Mouse (Mus musculus): ENCODE data around the gene Zar1l. TPM values are rescaled to one million over a fixed set of nuclear protein-coding genes. Genes with fewer than 3 reads are reported as not detected.

Gene Zar1l
- polyA plus RNA-seq (2015; fragmentation: Nextera tagmentation; extraction: Ambion mirVana), result not detected in 2 replicates

DNA sequence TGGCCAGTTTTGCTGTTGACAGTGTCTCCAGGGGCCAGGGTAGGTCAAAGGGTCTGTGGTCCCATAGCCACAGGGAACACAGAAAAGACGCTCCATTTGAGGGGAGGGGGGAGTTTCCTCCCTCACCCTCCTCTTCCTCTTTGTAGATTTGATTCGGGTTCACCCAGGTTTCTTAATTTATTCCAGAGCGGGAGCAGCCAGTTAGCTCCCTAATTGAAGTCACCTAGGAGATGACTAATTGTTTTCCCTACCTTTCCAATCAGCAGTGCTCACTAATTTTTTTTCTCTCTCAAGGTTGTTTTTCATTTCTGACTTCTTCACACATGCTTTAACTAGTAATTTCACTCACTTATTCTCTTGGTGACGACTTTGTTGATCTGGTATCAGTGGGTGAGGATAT is at the start of gene Zar1l:
Zar1l (minus strand) TSS at position 101 of the 400 bp plus-strand sequence.

DNA sequence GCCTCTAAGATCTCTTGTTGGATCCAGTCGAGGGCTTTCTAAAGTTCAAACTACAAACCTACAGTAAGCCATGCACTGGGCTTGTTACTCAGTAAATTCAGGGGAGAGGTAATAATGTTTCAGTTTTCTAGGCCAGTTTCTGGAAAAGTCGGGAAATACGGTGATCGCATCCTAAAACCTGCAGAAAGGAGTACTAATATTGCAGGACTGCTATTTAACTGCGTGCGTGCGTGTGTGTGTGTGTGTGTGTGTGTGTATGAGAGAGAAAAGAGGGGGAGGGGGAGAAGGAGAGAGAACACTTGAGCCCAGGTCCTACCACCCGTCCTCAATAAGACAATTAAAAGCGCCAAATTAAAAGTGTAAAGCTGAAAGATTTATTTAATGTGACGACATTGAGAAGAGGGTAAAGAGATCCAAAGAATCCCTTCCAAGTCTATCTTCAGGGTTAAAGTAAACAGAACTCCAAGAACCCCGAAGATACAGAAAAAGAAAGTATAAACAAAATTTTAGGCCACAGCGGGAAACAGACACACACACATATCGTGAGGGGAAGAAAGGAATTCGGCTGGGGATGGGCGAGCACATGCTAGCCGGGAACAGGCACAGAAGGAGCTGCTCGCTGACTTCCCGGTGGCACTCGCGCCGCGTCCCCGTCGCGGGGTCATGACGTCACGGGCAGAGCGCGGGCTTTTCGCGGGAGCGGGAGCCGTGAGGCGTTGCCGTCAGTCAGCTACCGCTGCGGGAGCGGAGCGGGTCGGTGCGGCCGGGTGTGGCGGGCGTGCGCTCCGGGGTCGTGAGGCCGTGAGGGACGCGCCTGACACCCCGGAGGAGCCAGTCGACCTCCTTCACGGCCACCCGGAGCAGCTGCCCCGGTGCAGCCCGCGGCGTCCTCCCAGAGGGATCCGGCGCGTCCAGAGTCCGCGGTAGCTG is 4.2 kb upstream of the Zar1l start, which contains the start of gene Brca2:
Brca2 (plus strand) TSS at position 694 of the 930 bp plus-strand sequence.

Other genes starting within 250 kb of the Zar1l start
- gene Brca2, start 4.5 kb upstream of the Zar1l start, polyA plus RNA-seq (2015; fragmentation: Nextera tagmentation; extraction: Ambion mirVana), result 9.4 and 11.1 TPM in 2 replicates
- 29.5 and 30.5 TPM in 2 replicates for gene N4bp2l1, start 79.0 kb upstream of the Zar1l start, polyA plus RNA-seq (2015; fragmentation: Nextera tagmentation; extraction: Ambion mirVana)
- 30.3 and 34.3 TPM in 2 replicates for gene N4bp2l2, start 148.0 kb upstream of the Zar1l start, polyA plus RNA-seq (2015; fragmentation: Nextera tagmentation; extraction: Ambion mirVana)
- gene Pds5b, start 155.6 kb upstream of the Zar1l start, polyA plus RNA-seq (2015; fragmentation: Nextera tagmentation; extraction: Ambion mirVana), result 25.1 and 26.0 TPM in 2 replicates

Data from neural tube, postnatal 0 days (tissue).